Comparison of ENCODE assay signal across 20 mouse cellular contexts in genomic region chr16:24135841-24136240, GRCm38 (mm10).
DNase-seq lines count a peak whose midpoint lies in the region; ATAC-seq and TF ChIP-seq lines count a peak whose summit lies in the region.
"Had no signal": no experiment of that assay in that cellular context is flagged by ENCODE, and none has a peak within 500 bp of the region (broad histone marks: within the 10 kb centered on the region; RNA-seq: fewer than 3 reads in every experiment).

No protein-coding gene starts in this region.

- no peak for TF ChIP-seq CTCF in CH12.LX (conservative IDR thresholded peaks at IDR 0.05 in 1 of 2, IDR thresholded peaks at IDR 0.05 in 1 of 2; ENCODE audit: low read depth in 2 of 2, low read length in 2 of 2)

- H3K4me3 ChIP-seq in CH12.LX (replicated peaks in 1 of 3; ENCODE audit: low read depth in 2 of 3, low read length in 2 of 3, poor library complexity in 1 of 3): no peak overlapping the region
- no peak overlapping the region for H3K4me3 ChIP-seq in limb, embryonic 10.5 days
- H3K4me3 ChIP-seq: embryonic facial prominence, embryonic 12.5 days; forebrain, embryonic 10.5 days; hindbrain, embryonic 15.5 days; liver, embryonic 13.5 days; neural tube, embryonic 15.5 days had no signal

- peaks cover 6 to 35% of the 10 kb centered on the region in 2 experiments for H3K4me1 ChIP-seq in CH12.LX (ENCODE audit: control insufficient read depth in 1 of 2, insufficient read depth in 2 of 2)
- peaks cover 40% of the 10 kb centered on the region for H3K4me1 ChIP-seq in limb, embryonic 10.5 days
- H3K4me1 ChIP-seq: embryonic facial prominence, embryonic 12.5 days; hindbrain, embryonic 15.5 days; neural tube, embryonic 15.5 days had no signal

- peak; percentile 84 for ATAC-seq in cerebellum, adult (ENCODE audit: insufficient number of reproducible peaks, low FRiP score, low TSS enrichment)
- ATAC-seq: lung, postnatal 0 days had no signal

- H3K79me2 ChIP-seq in CH12.LX (replicated peaks; ENCODE audit: control insufficient read depth, extremely low read depth, insufficient read depth, poor library complexity, severe bottlenecking): no peaks in the 10 kb centered on the region

- dilution Hi-C loops in CH12.LX (cut with MboI; ENCODE audit: extremely low pct_ligation_motif_present, extremely low pct_unique_long_range_greater_than_20kb, low sequenced_read_pairs): no loop called here

- no peak for DNase-seq in cerebellum, postnatal 4 days (ENCODE audit: low spot score in 2 of 2)
- peak; percentile 90 for DNase-seq in CH12.LX (ENCODE audit: extremely low read depth)
- peak; percentile 67 for DNase-seq in cerebellum, adult 8-10 months
- peak; percentile 63 for DNase-seq in limb, embryonic 10.5 days (ENCODE audit: low spot score)
- no peak for DNase-seq in embryo, embryonic 10.5 days (ENCODE audit: low spot score)
- no peak for DNase-seq in left cerebral cortex, postnatal 36 days (ENCODE audit: low spot score in 2 of 2)
- no peak for DNase-seq in urinary bladder, postnatal 25 days (ENCODE audit: low spot score)
- DNase-seq: adrenal gland, postnatal 10 days; heart, postnatal 10 days; kidney, adult 18-20 months; kidney, postnatal 14 days; liver, embryonic 13.5 days; retina, postnatal 1 day had no signal

- intact Hi-C loops in left cerebral cortex, postnatal 36 days (cut with DNase I): no loop called here

- peak; percentile 78 for TF ChIP-seq EP300 in CH12.LX (IDR thresholded peaks at IDR 0.05; ENCODE audit: low read length)

- no peak; the same call in 1 of the 2 replicates for TF ChIP-seq RAD21 in CH12.LX (IDR thresholded peaks at IDR 0.05; ENCODE audit: low read depth, low read length)

- in situ Hi-C loops in CH12.LX (cut with MboI; ENCODE audit: low pct_ligation_motif_present, low pct_unique_long_range_greater_than_20kb, low sequenced_read_pairs): no loop called here

- WGBS in limb, embryonic 10.5 days: 78% methylated on average over 5 of the region's 5 CpGs

- no peaks in the 10 kb centered on the region for H3K36me3 ChIP-seq in CH12.LX (replicated peaks in 1 of 2; ENCODE audit: control insufficient read depth in 1 of 2, insufficient read depth in 1 of 2, low read length in 1 of 2)
- no peaks in the 10 kb centered on the region for H3K36me3 ChIP-seq in limb, embryonic 10.5 days
- H3K36me3 ChIP-seq: embryonic facial prominence, embryonic 12.5 days; forebrain, embryonic 10.5 days; G1E; hindbrain, embryonic 15.5 days; liver, embryonic 13.5 days; neural tube, embryonic 15.5 days had no signal

- H3K27me3 ChIP-seq in CH12.LX (replicated peaks): peaks cover 72% of the 10 kb centered on the region
- H3K27me3 ChIP-seq in limb, embryonic 10.5 days (ENCODE audit: low read depth, poor library complexity, severe bottlenecking): peaks cover 18% of the 10 kb centered on the region; the same call in 1 of the 2 replicates
- H3K27me3 ChIP-seq: embryonic facial prominence, embryonic 12.5 days; hindbrain, embryonic 15.5 days; liver, embryonic 13.5 days; neural tube, embryonic 15.5 days had no signal

- no peak overlapping the region for H3K4me2 ChIP-seq in CH12.LX (ENCODE audit: insufficient read depth, low read depth, poor library complexity, severe bottlenecking)
- H3K4me2 ChIP-seq: embryonic facial prominence, embryonic 12.5 days; hindbrain, embryonic 15.5 days; liver, embryonic 13.5 days; neural tube, embryonic 15.5 days had no signal

- H3K9me3 ChIP-seq in CH12.LX (replicated peaks; ENCODE audit: low read length): no peaks in the 10 kb centered on the region
- no peaks in the 10 kb centered on the region for H3K9me3 ChIP-seq in limb, embryonic 10.5 days (replicated peaks)
- H3K9me3 ChIP-seq: embryonic facial prominence, embryonic 12.5 days; forebrain, embryonic 10.5 days; hindbrain, embryonic 15.5 days; liver, embryonic 13.5 days; neural tube, embryonic 15.5 days had no signal

- no peak for TF ChIP-seq POLR2A in CH12.LX (IDR thresholded peaks at IDR 0.05; ENCODE audit: low read depth, low read length)

- H3K27ac ChIP-seq in CH12.LX (ENCODE audit: insufficient read depth, low read depth): no peak overlapping the region
- H3K27ac ChIP-seq in limb, embryonic 10.5 days: no peak overlapping the region
- H3K27ac ChIP-seq: embryonic facial prominence, embryonic 12.5 days; forebrain, embryonic 10.5 days; hindbrain, embryonic 15.5 days; liver, embryonic 13.5 days; neural tube, embryonic 15.5 days had no signal

- H3K9ac ChIP-seq in CH12.LX (ENCODE audit: insufficient read depth, low read depth): no peak overlapping the region
- H3K9ac ChIP-seq: embryonic facial prominence, embryonic 12.5 days; hindbrain, embryonic 15.5 days; liver, embryonic 13.5 days; neural tube, embryonic 15.5 days had no signal

TF ChIP-seq in CH12.LX, 34 proteins besides CTCF, POLR2A, EP300 and RAD21:
- no peak for TF ChIP-seq MAZ (IDR thresholded peaks at IDR 0.05; ENCODE audit: low read depth, low read length)
- TF ChIP-seq CHD2 (IDR thresholded peaks at IDR 0.05; ENCODE audit: low read length): peak; percentile 89
- no peak for TF ChIP-seq HCFC1 (IDR thresholded peaks at IDR 0.05; ENCODE audit: low read depth, low read length)
- TF ChIP-seq ZMIZ1 (IDR thresholded peaks at IDR 0.05; ENCODE audit: low read depth, low read length): no peak
- TF ChIP-seq POLR2AphosphoS2 (IDR thresholded peaks at IDR 0.05; ENCODE audit: low read depth, low read length): no peak
- no peak for TF ChIP-seq NELFE (IDR thresholded peaks at IDR 0.05; ENCODE audit: low read depth, low read length)
- TF ChIP-seq GABPA (IDR thresholded peaks at IDR 0.05; ENCODE audit: insufficient replicate concordance, low read depth, low read length): no peak
- no peak for TF ChIP-seq ZNF384 (IDR thresholded peaks at IDR 0.05; ENCODE audit: low read depth, low read length)
- TF ChIP-seq ETS1 (conservative IDR thresholded peaks at IDR 0.05; ENCODE audit: low read depth, low read length): peak; percentile 56
- 0 out of 2 replicates have a peak, but pooled peaks have one; percentile 45 for TF ChIP-seq MAFK (IDR thresholded peaks at IDR 0.05; ENCODE audit: insufficient replicate concordance, low read length)
- TF ChIP-seq SMC3 (IDR thresholded peaks at IDR 0.05; ENCODE audit: low read depth, low read length): peak; percentile 3; the same call in 1 of the 2 replicates
- no peak for TF ChIP-seq MXI1 (IDR thresholded peaks at IDR 0.05; ENCODE audit: low read depth, low read length)
- TF ChIP-seq TCF12 (IDR thresholded peaks at IDR 0.05; ENCODE audit: low read depth, low read length): peak; percentile 88
- TF ChIP-seq ELF1 (IDR thresholded peaks at IDR 0.05; ENCODE audit: low read depth, low read length): no peak
- peak; percentile 67 for TF ChIP-seq JUN (IDR thresholded peaks at IDR 0.05; ENCODE audit: insufficient read depth, low read depth, low read length)
- TF ChIP-seq E2F4 (IDR thresholded peaks at IDR 0.05; ENCODE audit: insufficient replicate concordance, low read depth, low read length): no peak
- no peak for TF ChIP-seq UBTF (IDR thresholded peaks at IDR 0.05; ENCODE audit: low read depth, low read length)
- TF ChIP-seq BHLHE40 (IDR thresholded peaks at IDR 0.05; ENCODE audit: low read depth, low read length): peak; percentile 98
- no peak for TF ChIP-seq SIN3A (IDR thresholded peaks at IDR 0.05; ENCODE audit: low read length)
- no peak for TF ChIP-seq ZC3H11A (IDR thresholded peaks at IDR 0.05; ENCODE audit: low read depth, low read length)
- peak; percentile 81; the same call in 1 of the 2 replicates for TF ChIP-seq IRF4 (IDR thresholded peaks at IDR 0.05; ENCODE audit: low read depth, low read length)
- TF ChIP-seq TBP (conservative IDR thresholded peaks at IDR 0.05; ENCODE audit: low read depth, low read length): no peak
- TF ChIP-seq MEF2A (IDR thresholded peaks at IDR 0.05; ENCODE audit: borderline replicate concordance, low read depth, low read length): peak; percentile 30; the same call in 1 of the 2 replicates
- no peak; the same call in 1 of the 2 replicates for TF ChIP-seq MAX (IDR thresholded peaks at IDR 0.05; ENCODE audit: low read length)
- TF ChIP-seq USF2 (conservative IDR thresholded peaks at IDR 0.05; ENCODE audit: low read depth, low read length): no peak
- no peak for TF ChIP-seq CHD1 (IDR thresholded peaks at IDR 0.05; ENCODE audit: low read depth, low read length)
- no peak for TF ChIP-seq NRF1 (IDR thresholded peaks at IDR 0.05; ENCODE audit: low read depth, low read length)
- peak; percentile 78 for TF ChIP-seq JUND (conservative IDR thresholded peaks at IDR 0.05; ENCODE audit: low read depth, low read length)
- peak; percentile 9; the same call in 1 of the 2 replicates for TF ChIP-seq MYC (IDR thresholded peaks at IDR 0.05; ENCODE audit: low read depth, low read length)
- TF ChIP-seq RCOR1 (conservative IDR thresholded peaks at IDR 0.05; ENCODE audit: low read depth, low read length): peak; percentile 80
- TF ChIP-seq ZKSCAN1 (IDR thresholded peaks at IDR 0.05; ENCODE audit: borderline replicate concordance, low read depth, low read length): no peak
- TF ChIP-seq KAT2A (IDR thresholded peaks at IDR 0.05; ENCODE audit: insufficient replicate concordance, low read length): no peak
- TF ChIP-seq PAX5 (IDR thresholded peaks at IDR 0.05; ENCODE audit: low read length): no peak
- TF ChIP-seq USF1 (IDR thresholded peaks at IDR 0.05; ENCODE audit: low read depth, low read length): no peak

Comparison
In these comparisons a context has a peak if more than half of its experiments do, and no peak if none do; other contexts are left out.
1. DNase-seq: peak in CH12.LX (single experiment), cerebellum, adult 8-10 months (single experiment) and limb, embryonic 10.5 days (single experiment); none in cerebellum, postnatal 4 days (0 of 2), embryo, embryonic 10.5 days (single experiment), left cerebral cortex, postnatal 36 days (0 of 2) and urinary bladder, postnatal 25 days (single experiment).